Mouse (Mus musculus): ENCODE data around the gene Nek7. TPM values are rescaled to one million over a fixed set of nuclear protein-coding genes. Genes with fewer than 3 reads are reported as not detected.

The Nek7 gene
- polyA plus RNA-seq, 1 experiment from 2014 or later, result 17.8 TPM

GRCm38 (mm10) chr1:138579822-138580492 is 40.0 kb downstream of the Nek7 start:
- Histone ChIP-seq H3K27me3 (replicated peaks) (no peaks in the 10 kb centered on the region), H3K4me3 (no peak overlapping the region), H3K9me3 (no peaks in the 10 kb centered on the region), H3K27ac (no peak overlapping the region), H3K9ac (no peak overlapping the region), H3K4me1 (no peaks in the 10 kb centered on the region; the same call in 1 of the 2 replicates), H3K36me3 (replicated peaks) (no peaks in the 10 kb centered on the region), H3K4me2 (no peak overlapping the region)
- 68% methylated on average over 11 of the region's 11 CpGs for WGBS
- ATAC-seq (replicated peaks), result no peak

GRCm38 (mm10) chr1:138579207-138579606 is 40.7 kb downstream of the Nek7 start:
- Histone ChIP-seq H3K27me3 (replicated peaks) (no peaks in the 10 kb centered on the region), H3K4me3 (no peak overlapping the region), H3K4me2 (no peak overlapping the region), H3K4me1 (no peaks in the 10 kb centered on the region; the same call in 1 of the 2 replicates), H3K9me3 (no peaks in the 10 kb centered on the region), H3K27ac (no peak overlapping the region), H3K9ac (no peak overlapping the region), H3K36me3 (replicated peaks) (no peaks in the 10 kb centered on the region)
- no peak for ATAC-seq (replicated peaks)
- WGBS, result 84% methylated on average over 7 of the region's 7 CpGs

GRCm38 (mm10) chr1:138576803-138577202 is 43.1 kb downstream of the Nek7 start:
- WGBS, result 65% methylated on average over 7 of the region's 7 CpGs

GRCm38 (mm10) chr1:138576066-138576697 is 43.8 kb downstream of the Nek7 start:
- Histone ChIP-seq H3K9me3 (no peaks in the 10 kb centered on the region), H3K9ac (no peak overlapping the region), H3K27me3 (replicated peaks) (no peaks in the 10 kb centered on the region), H3K4me2 (no peak overlapping the region), H3K4me1 (peaks cover 8% of the 10 kb centered on the region), H3K4me3 (no peak overlapping the region), H3K36me3 (replicated peaks) (no peaks in the 10 kb centered on the region), H3K27ac (no peak overlapping the region)
- no peak for ATAC-seq (replicated peaks)
- WGBS, result 94% methylated on average over 8 of the region's 8 CpGs

More at GRCm38 (mm10) chr1:138576803-138577202, 43.1 kb downstream of the Nek7 start:
- H3K9me3 ChIP-seq, result no peaks in the 10 kb centered on the region
- H3K27me3 ChIP-seq (replicated peaks), result no peaks in the 10 kb centered on the region
- no peak for ATAC-seq (replicated peaks)
- H3K9ac ChIP-seq, result no peak overlapping the region
- H3K4me3 ChIP-seq, result no peak overlapping the region
- peaks cover 4% of the 10 kb centered on the region for H3K4me1 ChIP-seq
- H3K36me3 ChIP-seq (replicated peaks), result no peaks in the 10 kb centered on the region
- no peak overlapping the region for H3K4me2 ChIP-seq
- no peak overlapping the region for H3K27ac ChIP-seq

- WGBS, result 92% methylated on average over 2 of the region's 2 CpGs
- H3K4me2 ChIP-seq, result no peak overlapping the region
- no peak for ATAC-seq (replicated peaks)
- H3K9ac ChIP-seq, result no peak overlapping the region
- no peak overlapping the region for H3K4me3 ChIP-seq
- no peaks in the 10 kb centered on the region for H3K36me3 ChIP-seq (replicated peaks)
- H3K4me1 ChIP-seq, result peaks cover 8% of the 10 kb centered on the region
- no peaks in the 10 kb centered on the region for H3K27me3 ChIP-seq (replicated peaks)
- no peaks in the 10 kb centered on the region for H3K9me3 ChIP-seq
- no peak overlapping the region for H3K27ac ChIP-seq
Measured at GRCm38 (mm10) chr1:138575629-138576028, 44.3 kb downstream of the Nek7 start.

- Histone ChIP-seq H3K27ac (peak overlapping the region; percentile 38; the same call in 1 of the 2 replicates), H3K4me2 (peak overlapping the region; percentile 33), H3K4me1 (peaks cover 8% of the 10 kb centered on the region), H3K27me3 (replicated peaks) (no peaks in the 10 kb centered on the region), H3K9ac (0 out of 2 replicates have a peak overlapping the region, but pooled peaks have one; percentile 22), H3K4me3 (no peak overlapping the region), H3K36me3 (replicated peaks) (no peaks in the 10 kb centered on the region), H3K9me3 (no peaks in the 10 kb centered on the region)
- peak; percentile 75 for ATAC-seq (replicated peaks)
- WGBS, result 15% methylated on average over 22 of the region's 22 CpGs
Measured at GRCm38 (mm10) chr1:138571565-138572361, 48.2 kb downstream of the Nek7 start.

- Histone ChIP-seq H3K4me2 (no peak overlapping the region), H3K4me3 (no peak overlapping the region), H3K36me3 (replicated peaks) (no peaks in the 10 kb centered on the region), H3K9ac (no peak overlapping the region), H3K27ac (no peak overlapping the region), H3K9me3 (no peaks in the 10 kb centered on the region), H3K27me3 (replicated peaks) (no peaks in the 10 kb centered on the region), H3K4me1 (peaks cover 8% of the 10 kb centered on the region)
- 78% methylated on average over 2 of the region's 2 CpGs for WGBS
- no peak; the same call in 1 of the 2 replicates for ATAC-seq (replicated peaks)
Measured at GRCm38 (mm10) chr1:138571038-138571441, 48.9 kb downstream of the Nek7 start.

GRCm38 (mm10) chr1:138568434-138569232 is 51.3 kb downstream of the Nek7 start:
- no peak overlapping the region for H3K4me2 ChIP-seq
- H3K4me3 ChIP-seq, result no peak overlapping the region
- 78% methylated on average over 6 of the region's 6 CpGs for WGBS
- H3K36me3 ChIP-seq (replicated peaks), result no peaks in the 10 kb centered on the region
- no peak for ATAC-seq (replicated peaks)
- peaks cover 8% of the 10 kb centered on the region for H3K4me1 ChIP-seq
- no peak overlapping the region for H3K9ac ChIP-seq
- H3K27ac ChIP-seq, result no peak overlapping the region
- no peaks in the 10 kb centered on the region for H3K9me3 ChIP-seq
- H3K27me3 ChIP-seq (replicated peaks), result no peaks in the 10 kb centered on the region

GRCm38 (mm10) chr1:138567946-138568345 is 52.0 kb downstream of the Nek7 start:
- Histone ChIP-seq H3K4me3 (no peak overlapping the region), H3K4me2 (no peak overlapping the region), H3K36me3 (replicated peaks) (no peaks in the 10 kb centered on the region), H3K27me3 (replicated peaks) (no peaks in the 10 kb centered on the region), H3K27ac (no peak overlapping the region), H3K4me1 (peaks cover 8% of the 10 kb centered on the region), H3K9me3 (no peaks in the 10 kb centered on the region), H3K9ac (no peak overlapping the region)
- WGBS, result 87% methylated on average over 9 of the region's 9 CpGs
- ATAC-seq (replicated peaks), result no peak

- Histone ChIP-seq H3K4me3 (no peak overlapping the region), H3K27ac (no peak overlapping the region), H3K9ac (no peak overlapping the region), H3K9me3 (no peaks in the 10 kb centered on the region), H3K4me1 (peaks cover under 1% of the 10 kb centered on the region), H3K4me2 (no peak overlapping the region), H3K36me3 (replicated peaks) (no peaks in the 10 kb centered on the region), H3K27me3 (replicated peaks) (no peaks in the 10 kb centered on the region)
- no peak for ATAC-seq (replicated peaks)
- WGBS, result 89% methylated on average over 6 of the region's 6 CpGs
Measured at GRCm38 (mm10) chr1:138564677-138565076, 55.3 kb downstream of the Nek7 start.

- Histone ChIP-seq H3K9ac (no peak overlapping the region), H3K4me3 (no peak overlapping the region), H3K4me2 (no peak overlapping the region), H3K9me3 (no peaks in the 10 kb centered on the region), H3K27ac (no peak overlapping the region), H3K4me1 (peaks cover 7% of the 10 kb centered on the region), H3K36me3 (replicated peaks) (no peaks in the 10 kb centered on the region), H3K27me3 (replicated peaks) (no peaks in the 10 kb centered on the region)
- WGBS, result 94% methylated on average over 12 of the region's 12 CpGs
- no peak for ATAC-seq (replicated peaks)
Measured at GRCm38 (mm10) chr1:138560733-138561132, 59.2 kb downstream of the Nek7 start.

Measured in midbrain, embryonic 15.5 days (tissue).